Mouse (Mus musculus): Measurements from ENCODE around the gene Palm2. TPM values are rescaled to one million over a fixed set of nuclear protein-coding genes. Genes with fewer than 3 reads are reported as not detected.

The Palm2 gene
- polyA plus RNA-seq, 1 experiment from 2014 or later = 6.8 TPM

- ATAC-seq (ENCODE audit: low FRiP score, low read depth) = no peak
These were observed 12.9 kb downstream of the Palm2 start for GRCm38 (mm10) chr4:57446854-57447444.

DNA sequence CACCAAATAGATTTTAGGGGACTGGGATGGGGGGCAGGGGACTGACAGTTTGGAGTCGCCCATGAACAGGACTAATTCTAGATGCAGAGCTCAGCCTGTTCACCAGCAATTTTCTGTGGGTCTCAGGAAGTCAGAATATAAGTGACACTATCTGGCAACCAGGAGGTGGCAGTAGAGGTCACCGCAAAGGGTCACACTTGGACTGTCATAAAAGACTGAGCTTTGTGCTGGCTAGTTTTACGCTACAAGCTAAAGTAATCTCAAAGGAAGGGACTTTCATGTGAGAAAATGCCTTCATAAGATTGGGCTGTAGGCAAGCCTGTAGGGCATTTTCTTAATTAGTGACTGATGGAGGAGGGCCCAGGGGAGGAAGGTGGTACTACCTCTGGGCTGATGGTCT, 17.8 kb downstream of the Palm2 start:
- no peaks in the 10 kb centered on the region for H3K27me3 ChIP-seq
- WGBS = 36% methylated on average over 3 of the region's 3 CpGs
- no peaks in the 10 kb centered on the region for H3K4me1 ChIP-seq
- H3K4me3 ChIP-seq = no peak overlapping the region
- no peaks in the 10 kb centered on the region for H3K36me3 ChIP-seq
- ATAC-seq (ENCODE audit: low FRiP score, low read depth) = no peak
- no peak overlapping the region for H3K4me2 ChIP-seq (replicated peaks)
- no peaks in the 10 kb centered on the region for H3K9me3 ChIP-seq
- H3K9ac ChIP-seq (replicated peaks) = no peak overlapping the region
- H3K27ac ChIP-seq (replicated peaks) = no peak overlapping the region

More at GRCm38 (mm10) chr4:57446854-57447444, 12.9 kb downstream of the Palm2 start:
- Histone ChIP-seq H3K9me3 (no peaks in the 10 kb centered on the region), H3K4me3 (no peak overlapping the region), H3K4me1 (no peaks in the 10 kb centered on the region), H3K27ac (replicated peaks) (no peak overlapping the region), H3K36me3 (no peaks in the 10 kb centered on the region), H3K27me3 (no peaks in the 10 kb centered on the region), H3K4me2 (replicated peaks) (no peak overlapping the region), H3K9ac (replicated peaks) (no peak overlapping the region)
- 69% methylated on average over 4 of the region's 4 CpGs for WGBS

DNA sequence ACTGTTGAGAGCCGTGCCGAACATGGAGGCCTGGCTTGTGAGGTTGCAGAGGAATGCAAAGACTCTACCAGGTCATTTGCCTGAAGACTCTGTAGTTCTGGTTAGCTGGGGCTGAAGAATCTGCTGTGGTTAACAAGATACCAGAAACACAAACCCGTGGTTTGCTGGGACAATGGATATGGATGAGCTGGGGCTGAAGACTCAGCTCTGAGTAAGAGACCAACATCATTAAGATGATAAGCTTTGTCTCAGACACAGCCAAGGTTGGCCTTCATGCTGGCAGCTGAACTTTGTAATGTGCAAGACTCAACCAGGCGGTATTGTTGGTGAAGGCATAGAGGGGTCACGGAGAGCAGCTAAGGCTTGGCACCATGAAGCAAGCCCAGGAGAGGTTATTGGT, 18.6 kb downstream of the Palm2 start:
- no peak overlapping the region for H3K4me3 ChIP-seq
- no peak overlapping the region for H3K4me2 ChIP-seq (replicated peaks)
- no peaks in the 10 kb centered on the region for H3K9me3 ChIP-seq
- no peak overlapping the region for H3K27ac ChIP-seq (replicated peaks)
- H3K4me1 ChIP-seq = no peaks in the 10 kb centered on the region
- H3K36me3 ChIP-seq = no peaks in the 10 kb centered on the region
- no peaks in the 10 kb centered on the region for H3K27me3 ChIP-seq
- no peak overlapping the region for H3K9ac ChIP-seq (replicated peaks)
- ATAC-seq (ENCODE audit: low FRiP score, low read depth) = no peak
- 92% methylated on average over 5 of the region's 5 CpGs for WGBS

DNA sequence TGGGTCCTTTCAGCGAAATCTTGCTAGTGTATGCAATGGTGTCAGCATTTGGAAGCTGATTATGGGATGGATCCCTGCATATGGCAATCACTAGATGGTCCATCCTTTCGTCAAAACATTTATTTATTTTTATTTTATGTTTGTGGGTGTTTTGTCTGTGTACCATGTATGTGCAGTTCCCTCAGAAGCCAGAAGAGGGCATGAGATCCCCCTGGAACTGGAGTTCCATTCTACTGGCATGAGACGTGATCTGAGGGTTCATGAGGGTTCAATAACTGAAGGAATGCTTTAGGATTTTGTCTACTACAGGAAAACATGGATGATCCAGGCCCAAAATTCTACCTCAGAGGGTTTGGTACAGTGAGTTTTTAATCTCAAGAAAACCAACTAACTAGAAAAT, 28.3 kb downstream of the Palm2 start:
- Histone ChIP-seq H3K9ac (replicated peaks) (no peak overlapping the region), H3K4me2 (replicated peaks) (no peak overlapping the region), H3K4me1 (no peaks in the 10 kb centered on the region), H3K36me3 (no peaks in the 10 kb centered on the region), H3K4me3 (no peak overlapping the region), H3K27me3 (no peaks in the 10 kb centered on the region), H3K9me3 (no peaks in the 10 kb centered on the region), H3K27ac (replicated peaks) (no peak overlapping the region)
- ATAC-seq (ENCODE audit: low FRiP score, low read depth) = no peak
- WGBS = 60% methylated on average over 3 of the region's 3 CpGs

GRCm38 (mm10) chr4:57482435-57482834, 48.4 kb downstream of the Palm2 start:
- Histone ChIP-seq H3K27me3 (no peaks in the 10 kb centered on the region), H3K9me3 (no peaks in the 10 kb centered on the region), H3K36me3 (no peaks in the 10 kb centered on the region), H3K27ac (replicated peaks) (no peak overlapping the region), H3K9ac (replicated peaks) (no peak overlapping the region), H3K4me2 (replicated peaks) (no peak overlapping the region), H3K4me1 (no peaks in the 10 kb centered on the region), H3K4me3 (no peak overlapping the region)
- 88% methylated on average over 7 of the region's 7 CpGs for WGBS
- no peak for ATAC-seq (ENCODE audit: low FRiP score, low read depth)

GRCm38 (mm10) chr4:57486392-57486791, 52.3 kb downstream of the Palm2 start:
- Histone ChIP-seq H3K36me3 (no peaks in the 10 kb centered on the region), H3K27me3 (no peaks in the 10 kb centered on the region), H3K9ac (replicated peaks) (no peak overlapping the region), H3K4me3 (no peak overlapping the region), H3K4me2 (replicated peaks) (no peak overlapping the region), H3K27ac (replicated peaks) (no peak overlapping the region), H3K4me1 (no peaks in the 10 kb centered on the region), H3K9me3 (no peaks in the 10 kb centered on the region)
- WGBS = 88% methylated on average over 3 of the region's 3 CpGs
- no peak for ATAC-seq (ENCODE audit: low FRiP score, low read depth)

- H3K9me3 ChIP-seq = no peaks in the 10 kb centered on the region
- H3K36me3 ChIP-seq = no peaks in the 10 kb centered on the region
- no peak overlapping the region for H3K4me3 ChIP-seq
- ATAC-seq (ENCODE audit: low FRiP score, low read depth) = no peak
- H3K27ac ChIP-seq (replicated peaks) = no peak overlapping the region
- 90% methylated on average over 6 of the region's 6 CpGs for WGBS
- no peaks in the 10 kb centered on the region for H3K27me3 ChIP-seq
- no peak overlapping the region for H3K4me2 ChIP-seq (replicated peaks)
- no peaks in the 10 kb centered on the region for H3K4me1 ChIP-seq
- no peak overlapping the region for H3K9ac ChIP-seq (replicated peaks)
These were observed 55.8 kb downstream of the Palm2 start for GRCm38 (mm10) chr4:57489887-57490286.

GRCm38 (mm10) chr4:57504792-57505191, 70.7 kb downstream of the Palm2 start:
- Histone ChIP-seq H3K4me2 (replicated peaks) (no peak overlapping the region), H3K27me3 (no peaks in the 10 kb centered on the region), H3K9ac (replicated peaks) (no peak overlapping the region), H3K4me3 (no peak overlapping the region), H3K27ac (replicated peaks) (no peak overlapping the region), H3K4me1 (no peaks in the 10 kb centered on the region), H3K9me3 (no peaks in the 10 kb centered on the region), H3K36me3 (no peaks in the 10 kb centered on the region)
- no peak for ATAC-seq (ENCODE audit: low FRiP score, low read depth)
- WGBS = 94% methylated on average over 6 of the region's 6 CpGs

GRCm38 (mm10) chr4:57510576-57510975, 76.5 kb downstream of the Palm2 start:
- Histone ChIP-seq H3K9ac (replicated peaks) (no peak overlapping the region), H3K4me3 (no peak overlapping the region), H3K27ac (replicated peaks) (no peak overlapping the region), H3K36me3 (no peaks in the 10 kb centered on the region), H3K27me3 (no peaks in the 10 kb centered on the region), H3K4me2 (replicated peaks) (no peak overlapping the region), H3K4me1 (no peaks in the 10 kb centered on the region), H3K9me3 (no peaks in the 10 kb centered on the region)
- 83% methylated on average over 3 of the region's 3 CpGs for WGBS
- no peak for ATAC-seq (ENCODE audit: low FRiP score, low read depth)

DNA sequence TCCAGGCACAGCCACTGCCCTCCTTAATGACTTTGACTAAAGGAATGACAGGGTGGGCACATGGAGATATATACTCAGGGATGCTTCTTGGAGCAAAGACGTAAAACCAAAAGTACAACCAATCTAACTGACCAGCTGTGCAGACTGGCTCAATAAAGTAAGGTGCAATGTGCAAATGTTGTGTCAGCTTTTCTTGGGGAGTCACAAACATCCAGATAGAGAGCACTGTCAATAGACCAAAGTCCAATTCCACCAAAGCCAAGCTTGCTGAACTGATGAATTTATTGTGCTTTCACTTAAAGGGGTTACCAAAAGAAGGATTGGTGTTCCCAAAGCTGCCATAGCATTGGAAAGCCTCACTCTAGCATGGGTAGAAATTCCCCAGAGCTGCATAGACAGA, 77.7 kb downstream of the Palm2 start:
- Histone ChIP-seq H3K27ac (replicated peaks) (no peak overlapping the region), H3K4me1 (no peaks in the 10 kb centered on the region), H3K9ac (replicated peaks) (no peak overlapping the region), H3K27me3 (no peaks in the 10 kb centered on the region), H3K4me3 (no peak overlapping the region), H3K9me3 (no peaks in the 10 kb centered on the region), H3K4me2 (replicated peaks) (no peak overlapping the region), H3K36me3 (no peaks in the 10 kb centered on the region)
- WGBS = 83% methylated on average over 1 of the region's 1 CpGs
- no peak for ATAC-seq (ENCODE audit: low FRiP score, low read depth)

- H3K4me3 ChIP-seq = no peak overlapping the region
- H3K36me3 ChIP-seq = no peaks in the 10 kb centered on the region
- H3K4me2 ChIP-seq (replicated peaks) = no peak overlapping the region
- 79% methylated on average over 8 of the region's 8 CpGs for WGBS
- H3K4me1 ChIP-seq = no peaks in the 10 kb centered on the region
- H3K27me3 ChIP-seq = no peaks in the 10 kb centered on the region
- no peak overlapping the region for H3K27ac ChIP-seq (replicated peaks)
- ATAC-seq (ENCODE audit: low FRiP score, low read depth) = no peak
- no peaks in the 10 kb centered on the region for H3K9me3 ChIP-seq
- no peak overlapping the region for H3K9ac ChIP-seq (replicated peaks)
These were observed 79.3 kb downstream of the Palm2 start for GRCm38 (mm10) chr4:57513241-57513933.

GRCm38 (mm10) chr4:57514003-57514937, 80.2 kb downstream of the Palm2 start:
- Histone ChIP-seq H3K4me2 (replicated peaks) (no peak overlapping the region), H3K27me3 (no peaks in the 10 kb centered on the region), H3K27ac (replicated peaks) (no peak overlapping the region), H3K4me3 (no peak overlapping the region), H3K9me3 (no peaks in the 10 kb centered on the region), H3K36me3 (no peaks in the 10 kb centered on the region), H3K4me1 (no peaks in the 10 kb centered on the region), H3K9ac (replicated peaks) (no peak overlapping the region)
- WGBS = 90% methylated on average over 31 of the region's 31 CpGs
- no peak for ATAC-seq (ENCODE audit: low FRiP score, low read depth)

All from midbrain, embryonic 12.5 days (tissue).